17 mouse cellular contexts compared by ENCODE assay signal in genomic region chr3:28183061-28183762, GRCm38 (mm10).
"Had no signal": no experiment of that assay in that cellular context is flagged by ENCODE, and none has a peak within 500 bp of the region (broad histone marks: within the 10 kb centered on the region; RNA-seq: fewer than 3 reads in every experiment).

No protein-coding gene starts in this region.

- H3K9me3 ChIP-seq: liver, embryonic 15.5 days; midbrain, embryonic 12.5 days; neural tube, embryonic 13.5 days had no signal

- ATAC-seq: midbrain, embryonic 16.5 days had no signal

- H3K27ac ChIP-seq: kidney, postnatal 0 days; layer of hippocampus, adult 2 months; liver, embryonic 15.5 days; macrophage; midbrain, embryonic 12.5 days; neural tube, embryonic 13.5 days had no signal

- H3K4me3 ChIP-seq: layer of hippocampus, adult 2 months; liver, embryonic 15.5 days; midbrain, embryonic 12.5 days; neural tube, embryonic 13.5 days had no signal

- H3K4me2 ChIP-seq: liver, embryonic 11.5 days; liver, embryonic 15.5 days; midbrain, embryonic 12.5 days; neural tube, embryonic 13.5 days had no signal

- H3K27me3 ChIP-seq: liver, embryonic 15.5 days; midbrain, embryonic 12.5 days; neural tube, embryonic 13.5 days had no signal

- H3K9ac ChIP-seq: liver, embryonic 15.5 days; midbrain, embryonic 12.5 days; neural tube, embryonic 13.5 days had no signal

- DNase-seq: kidney, adult 11 months; kidney, adult 9 months; kidney, postnatal 4 days; left cerebral cortex, postnatal 4 days; retina, postnatal 1 day; right cerebral cortex, postnatal 4 days; spleen, adult 18-20 months; thymus, adult 18-20 months; thymus, postnatal 14 days had no signal

- H3K4me1 ChIP-seq: liver, embryonic 15.5 days had no signal

- H3K36me3 ChIP-seq: liver, embryonic 15.5 days; midbrain, embryonic 12.5 days; neural tube, embryonic 13.5 days had no signal
